Mouse (Mus musculus) thymus, adult 2 months (tissue): ENCODE results near the gene Txlnb.
"Not testable (repeated sequence)": the region's sequence is repeated elsewhere in the genome, so short reads cannot be mapped to it uniquely, and the experiment has no call there.

Experiments used
- CTCF ChIP-seq: fragments of 200-500 bp; IDR thresholded peaks from 2 replicates; pipeline ENCODE4 v1.5.1; 2012; ENCODE audit warnings: mild to moderate bottlenecking, control low read depth, low read length, moderate library complexity, borderline replicate concordance; ENCODE audit not compliant: control insufficient read depth, poor library complexity, insufficient read depth; ENCODE audit errors: extremely low read depth
- POLR2A ChIP-seq: fragments of 200-500 bp; IDR thresholded peaks from 2 replicates; pipeline ENCODE4 v1.6.1; 2012; ENCODE audit warnings: mild to moderate bottlenecking, low read length, control low read depth, moderate library complexity; ENCODE audit not compliant: control insufficient read depth, poor library complexity, insufficient read depth; ENCODE audit errors: extremely low read depth

DNA sequence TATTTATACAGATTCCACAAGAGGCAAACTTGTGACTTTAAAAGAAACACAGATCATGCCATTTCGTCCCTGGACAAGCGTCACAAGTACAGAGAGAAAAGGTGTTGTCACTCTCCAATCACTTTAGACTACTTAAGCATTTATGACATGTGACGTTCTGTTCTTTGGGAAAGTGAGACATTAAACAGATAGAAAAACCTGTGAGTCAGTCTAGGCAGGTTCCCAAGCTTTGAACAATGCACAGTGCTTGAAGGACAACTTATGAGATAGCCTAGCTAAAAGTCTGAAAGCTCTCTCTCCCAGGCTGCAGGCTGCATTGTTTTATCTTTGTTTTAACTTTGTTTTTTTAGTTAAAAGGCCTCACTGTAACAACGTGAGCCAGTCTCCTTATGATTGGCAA lies 19.3 kb upstream of the Txlnb start:
- not testable (repeated sequence) for TF ChIP-seq POLR2A, CTCF
